Comparison of ENCODE assay signal across 17 mouse cellular contexts in the genomic region with DNA sequence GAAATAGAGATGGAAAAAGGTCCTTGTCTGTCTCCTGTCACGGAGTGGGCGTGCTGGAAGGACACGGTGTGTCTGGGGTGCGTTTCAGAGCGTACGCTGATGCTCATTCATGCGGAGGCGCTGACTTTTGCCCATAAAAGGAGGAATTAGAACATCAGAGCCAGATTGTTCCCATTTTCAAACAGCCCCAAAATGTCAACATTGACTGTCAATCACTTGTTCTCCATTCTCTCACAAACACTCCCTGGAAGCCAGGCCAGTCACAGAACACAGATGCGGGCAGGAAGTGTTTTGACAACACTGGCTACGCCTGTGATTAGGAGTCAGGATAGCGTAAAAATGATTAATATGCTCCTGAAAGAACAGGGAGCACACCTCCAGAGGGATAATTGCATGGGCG.
DNase-seq lines count a peak whose midpoint lies in the region; ATAC-seq and TF ChIP-seq lines count a peak whose summit lies in the region.
"Had no signal": no experiment of that assay in that cellular context is flagged by ENCODE, and none has a peak within 500 bp of the region (broad histone marks: within the 10 kb centered on the region; RNA-seq: fewer than 3 reads in every experiment).

No protein-coding gene starts in this region.

- intact Hi-C loops in heart, adult 2 months (cut with DNase I) = no loop called here

- no peak overlapping the region for H3K9ac ChIP-seq in kidney, embryonic 14.5 days (ENCODE audit: low read depth, low read length)
- no peak overlapping the region for H3K9ac ChIP-seq in heart, adult 2 months (ENCODE audit: low read depth, low read length)
- H3K9ac ChIP-seq: hindbrain, embryonic 15.5 days; limb, embryonic 13.5 days had no signal

- no peaks in the 10 kb centered on the region for H3K27me3 ChIP-seq in kidney, embryonic 14.5 days (ENCODE audit: control insufficient read depth, insufficient read depth, low read length)
- no peaks in the 10 kb centered on the region for H3K27me3 ChIP-seq in heart, adult 2 months (ENCODE audit: control insufficient read depth, insufficient read depth, low read length)
- H3K27me3 ChIP-seq: hindbrain, embryonic 15.5 days had no signal

- H3K4me2 ChIP-seq in kidney, embryonic 14.5 days (replicated peaks; ENCODE audit: low read depth, low read length) = no peak overlapping the region
- H3K4me2 ChIP-seq: hindbrain, embryonic 15.5 days; limb, embryonic 13.5 days had no signal

- 40% methylated on average over 12 of the region's 12 CpGs for WGBS in kidney, embryonic 14.5 days
- 71% methylated on average over 12 of the region's 12 CpGs for WGBS in heart, adult 2 months

- TF ChIP-seq CTCF in layer of hippocampus, adult 2 months (conservative IDR thresholded peaks at IDR 0.05) = no peak
- no peak for TF ChIP-seq CTCF in heart, adult 2 months (IDR thresholded peaks at IDR 0.05)

- no peaks in the 10 kb centered on the region for H3K36me3 ChIP-seq in kidney, embryonic 14.5 days (ENCODE audit: control insufficient read depth, insufficient read depth, low read length)
- no peaks in the 10 kb centered on the region for H3K36me3 ChIP-seq in heart, adult 2 months (ENCODE audit: control insufficient read depth, insufficient read depth, low read length)
- H3K36me3 ChIP-seq: G1E; hindbrain, embryonic 15.5 days; limb, embryonic 13.5 days had no signal

- ATAC-seq in kidney, embryonic 14.5 days (ENCODE audit: low FRiP score, low TSS enrichment) = 0 out of 2 replicates have a peak, but pooled peaks have one; percentile 54
- no peak for ATAC-seq in CD4-positive, CD25-positive, alpha-beta regulatory T cell, adult 4 months

- TF ChIP-seq POLR2A in heart, adult 2 months (IDR thresholded peaks at IDR 0.05; ENCODE audit: insufficient read depth, low read depth, low read length) = no peak

- no peaks in the 10 kb centered on the region for H3K79me2 ChIP-seq in heart, adult 2 months (replicated peaks; ENCODE audit: control insufficient read depth, insufficient read depth, low read length)

- no peak for TF ChIP-seq EP300 in heart, adult 2 months (IDR thresholded peaks at IDR 0.05; ENCODE audit: insufficient read depth, low read depth, low read length)

- peaks cover 7% of the 10 kb centered on the region; the same call in 1 of the 2 replicates for H3K4me1 ChIP-seq in kidney, embryonic 14.5 days (ENCODE audit: control insufficient read depth, insufficient read depth, low read length)
- H3K4me1 ChIP-seq in heart, adult 2 months (ENCODE audit: control insufficient read depth, insufficient read depth, low read length) = no peaks in the 10 kb centered on the region

- no peak for DNase-seq in kidney, adult 18-20 months
- peak; percentile 43 for DNase-seq in brain, adult 2 months (ENCODE audit: low read depth, low spot score)
- DNase-seq in layer of hippocampus, adult 2 months (ENCODE audit: low spot score in 2 of 2) = peak; percentile 30 to 51
- DNase-seq in lung, postnatal 14 days = peak; percentile 45
- no peak for DNase-seq in heart, adult 2 months
- no peak for DNase-seq in gastrocnemius, adult 18-20 months (ENCODE audit: low spot score)
- DNase-seq: adrenal gland, postnatal 36 days; cerebellum, adult 11 months; heart, adult 11 months; kidney, adult 8-10 months had no signal

- H3K4me3 ChIP-seq in kidney, embryonic 14.5 days (ENCODE audit: low read length) = no peak overlapping the region
- no peak overlapping the region for H3K4me3 ChIP-seq in layer of hippocampus, adult 2 months
- H3K4me3 ChIP-seq in heart, adult 2 months = no peak overlapping the region
- H3K4me3 ChIP-seq: hindbrain, embryonic 15.5 days; left cerebral cortex, adult 2 months; limb, embryonic 13.5 days had no signal

- H3K9me3 ChIP-seq in kidney, embryonic 14.5 days (ENCODE audit: control insufficient read depth, low read length) = no peaks in the 10 kb centered on the region
- H3K9me3 ChIP-seq: G1E; hindbrain, embryonic 15.5 days; limb, embryonic 13.5 days had no signal

- H3K27ac ChIP-seq in kidney, embryonic 14.5 days (ENCODE audit: low read depth, low read length) = no peak overlapping the region
- H3K27ac ChIP-seq in layer of hippocampus, adult 2 months = no peak overlapping the region
- no peak overlapping the region for H3K27ac ChIP-seq in heart, adult 2 months
- H3K27ac ChIP-seq: hindbrain, embryonic 15.5 days; left cerebral cortex, adult 2 months; limb, embryonic 13.5 days; macrophage had no signal

Comparison
In these comparisons a context has a peak if more than half of its experiments do, and no peak if none do; other contexts are left out.
1. DNase-seq: peak in brain, adult 2 months (single experiment), layer of hippocampus, adult 2 months (2 of 2) and lung, postnatal 14 days (single experiment); none in kidney, adult 18-20 months (single experiment), heart, adult 2 months (0 of 2) and gastrocnemius, adult 18-20 months (single experiment).